Mouse (Mus musculus) MEL (cell line): ENCODE results near the gene Pcbp3. TPM values are rescaled to one million over a fixed set of nuclear protein-coding genes. Genes with fewer than 3 reads are reported as not detected.

Source experiments
- DNase-seq: peaks from one replicate; pipeline ENCODE4 v3.0.0; 2011; ENCODE audit warnings: low read depth, low spot score
- H3K27ac ChIP-seq: 2 replicates; pipeline ENCODE4 v1.5.1; 2012; ENCODE audit warnings: low read depth, mild to moderate bottlenecking, control low read depth, low read length, moderate library complexity; ENCODE audit not compliant: control insufficient read depth
- H3K27me3 ChIP-seq, 2 experiments: fragments of 150-350 bp in 1 of 2; sonication (generic) in 1 of 2; 2 replicates each; pipeline ENCODE4 v1.6.1; 2012; ENCODE audit warnings: low read length in 2 of 2, mild to moderate bottlenecking in 2 of 2, improper control_type of control experiment in 1 of 2, moderate library complexity in 1 of 2; ENCODE audit not compliant: insufficient read depth in 2 of 2, control insufficient read depth in 1 of 2
- H3K36me3 ChIP-seq, 2 experiments: 2 replicates each; pipeline ENCODE4 v1.6.1; 2012 to 2014; ENCODE audit warnings: low read length in 2 of 2, improper control_type of control experiment in 1 of 2, inconsistent platforms in 1 of 2, mild to moderate bottlenecking in 1 of 2; ENCODE audit not compliant: insufficient read depth in 2 of 2, control insufficient read depth in 1 of 2
- H3K4me1 ChIP-seq, 2 experiments: fragments of 150-350 bp in 1 of 2; sonication (generic) in 1 of 2; 2 replicates each; pipeline ENCODE4 v1.6.1; 2012; ENCODE audit warnings: low read length in 2 of 2, improper control_type of control experiment in 1 of 2, mild to moderate bottlenecking in 1 of 2; ENCODE audit not compliant: insufficient read depth in 2 of 2, control insufficient read depth in 1 of 2
- H3K4me3 ChIP-seq, 2 experiments: fragments of 150-350 bp in 1 of 2; sonication (generic) in 1 of 2; 2 replicates each; pipeline ENCODE4 v1.5.1; 2012; ENCODE audit warnings: low read depth in 2 of 2, low read length in 2 of 2, mild to moderate bottlenecking in 2 of 2, moderate library complexity in 2 of 2, control low read depth in 1 of 2, improper control_type of control experiment in 1 of 2; ENCODE audit not compliant: control insufficient read depth in 1 of 2, insufficient read depth in 1 of 2
- H3K79me2 ChIP-seq: 2 replicates; pipeline ENCODE4 v1.6.1; 2012; ENCODE audit warnings: mild to moderate bottlenecking, low read length, moderate library complexity; ENCODE audit not compliant: control insufficient read depth, poor library complexity, insufficient read depth
- H3K9ac ChIP-seq: 2 replicates; pipeline ENCODE4 v1.6.1; 2012; ENCODE audit warnings: low read depth, mild to moderate bottlenecking, control low read depth, low read length, moderate library complexity; ENCODE audit not compliant: control insufficient read depth, poor library complexity, severe bottlenecking
- H3K9me3 ChIP-seq: fragments of 150-350 bp; sonication (generic); replicated peaks from 2 replicates; pipeline ENCODE4 v1.6.1; 2012; ENCODE audit warnings: mild to moderate bottlenecking, low read length, improper control_type of control experiment, moderate library complexity; ENCODE audit not compliant: insufficient read depth
- CHD2 ChIP-seq: IDR thresholded peaks from 2 replicates; pipeline ENCODE4 v1.6.1; 2011; ENCODE audit warnings: low read length, improper control_type of control experiment
- CTCF ChIP-seq, 3 experiments: IDR thresholded peaks in 2 of 3; conservative IDR thresholded peaks in 1 of 3; 2 replicates each; pipeline ENCODE4 v1.5.1; 2011 to 2012; ENCODE audit warnings: low read length in 3 of 3, low read depth in 2 of 3, mild to moderate bottlenecking in 2 of 3, improper control_type of control experiment in 1 of 3, inconsistent platforms in 1 of 3, mixed read lengths in 1 of 3, moderate library complexity in 1 of 3; ENCODE audit not compliant: control insufficient read depth in 1 of 3, insufficient read depth in 1 of 3, poor library complexity in 1 of 3, severe bottlenecking in 1 of 3
- E2F4 ChIP-seq: IDR thresholded peaks from 2 replicates; pipeline ENCODE4 v1.6.1; 2011; ENCODE audit warnings: low read depth, low read length, improper control_type of control experiment, borderline replicate concordance
- ELF1 ChIP-seq: IDR thresholded peaks from 2 replicates; pipeline ENCODE4 v1.6.1; 2014; ENCODE audit warnings: low read depth, mild to moderate bottlenecking, inconsistent platforms, low read length, improper control_type of control experiment, moderate library complexity
- EP300 ChIP-seq, 2 experiments: IDR thresholded peaks; 2 replicates each; pipeline ENCODE4 v1.6.1; 2011; ENCODE audit warnings: improper control_type of control experiment in 2 of 2, low read length in 2 of 2, low read depth in 1 of 2, mild to moderate bottlenecking in 1 of 2
- ETS1 ChIP-seq: IDR thresholded peaks from 2 replicates; pipeline ENCODE4 v1.6.1; 2012; ENCODE audit warnings: low read depth, mild to moderate bottlenecking, inconsistent platforms, low read length, improper control_type of control experiment, moderate library complexity
- GABPA ChIP-seq: IDR thresholded peaks from 2 replicates; pipeline ENCODE4 v1.6.1; 2012; ENCODE audit warnings: low read depth, mild to moderate bottlenecking, inconsistent platforms, low read length, improper control_type of control experiment, moderate library complexity
- GATA1 ChIP-seq: IDR thresholded peaks from 2 replicates; pipeline ENCODE4 v1.6.1; 2011; ENCODE audit warnings: low read depth, low read length, improper control_type of control experiment
- HCFC1 ChIP-seq: IDR thresholded peaks from 2 replicates; pipeline ENCODE4 v1.6.1; 2012; ENCODE audit warnings: low read depth, mild to moderate bottlenecking, inconsistent platforms, low read length, improper control_type of control experiment, moderate library complexity
- JUND ChIP-seq: IDR thresholded peaks from 2 replicates; pipeline ENCODE4 v1.6.1; 2011; ENCODE audit warnings: low read depth, mild to moderate bottlenecking, improper control_type of control experiment, low read length
- KAT2A ChIP-seq: conservative IDR thresholded peaks from 2 replicates; pipeline ENCODE4 v1.6.1; 2012; ENCODE audit warnings: low read depth, low read length, improper control_type of control experiment, inconsistent platforms
- MAFK ChIP-seq: IDR thresholded peaks from 2 replicates; pipeline ENCODE4 v1.6.1; 2011; ENCODE audit warnings: low read depth, mild to moderate bottlenecking, low read length, improper control_type of control experiment, borderline replicate concordance
- MAZ ChIP-seq: IDR thresholded peaks from 2 replicates; pipeline ENCODE4 v1.6.1; 2012; ENCODE audit warnings: low read depth, mild to moderate bottlenecking, inconsistent platforms, low read length, improper control_type of control experiment
- MEF2A ChIP-seq: IDR thresholded peaks from 2 replicates; pipeline ENCODE4 v1.6.1; 2014; ENCODE audit warnings: low read depth, mild to moderate bottlenecking, inconsistent platforms, low read length, improper control_type of control experiment; ENCODE audit not compliant: poor library complexity, insufficient replicate concordance, severe bottlenecking; ENCODE audit errors: extremely low read depth
- MXI1 ChIP-seq: IDR thresholded peaks from 2 replicates; pipeline ENCODE4 v1.6.1; 2011; ENCODE audit warnings: mild to moderate bottlenecking, low read depth, low read length, improper control_type of control experiment
- MYC ChIP-seq: IDR thresholded peaks from 2 replicates; pipeline ENCODE4 v1.6.1; 2011; ENCODE audit warnings: low read depth, mild to moderate bottlenecking, low read length, improper control_type of control experiment, moderate library complexity
- NELFE ChIP-seq: IDR thresholded peaks from 2 replicates; pipeline ENCODE4 v1.6.1; 2011; ENCODE audit warnings: low read depth, low read length, improper control_type of control experiment
- NRF1 ChIP-seq: IDR thresholded peaks from 2 replicates; pipeline ENCODE4 v1.6.1; 2014; ENCODE audit warnings: low read depth, mild to moderate bottlenecking, inconsistent platforms, low read length, improper control_type of control experiment, moderate library complexity; ENCODE audit not compliant: poor library complexity, insufficient read depth, severe bottlenecking
- POLR2A ChIP-seq, 2 experiments: IDR thresholded peaks; 2 replicates each; pipeline ENCODE4 v1.6.1; 2011 to 2012; ENCODE audit warnings: low read length in 2 of 2, mild to moderate bottlenecking in 2 of 2, control low read depth in 1 of 2, improper control_type of control experiment in 1 of 2, low read depth in 1 of 2, moderate library complexity in 1 of 2; ENCODE audit not compliant: control insufficient read depth in 1 of 2, insufficient read depth in 1 of 2, poor library complexity in 1 of 2
- POLR2AphosphoS2 ChIP-seq: IDR thresholded peaks from 2 replicates; pipeline ENCODE4 v1.6.1; 2011; ENCODE audit warnings: low read length, improper control_type of control experiment
- RCOR1 ChIP-seq: IDR thresholded peaks from 2 replicates; pipeline ENCODE4 v1.6.1; 2012; ENCODE audit warnings: low read depth, mild to moderate bottlenecking, inconsistent platforms, low read length, improper control_type of control experiment
- SIN3A ChIP-seq: IDR thresholded peaks from 2 replicates; pipeline ENCODE4 v1.6.1; 2012; ENCODE audit warnings: low read length, improper control_type of control experiment, inconsistent platforms
- TAL1 ChIP-seq: IDR thresholded peaks from 2 replicates; pipeline ENCODE4 v1.6.1; 2012; ENCODE audit warnings: mild to moderate bottlenecking, inconsistent platforms, low read length, moderate library complexity, mixed read lengths
- TBP ChIP-seq: IDR thresholded peaks from 2 replicates; pipeline ENCODE4 v1.8.0; 2011; ENCODE audit warnings: low read depth, low read length, improper control_type of control experiment
- TCF12 ChIP-seq: IDR thresholded peaks from 2 replicates; pipeline ENCODE4 v1.6.1; 2014; ENCODE audit warnings: low read depth, mild to moderate bottlenecking, inconsistent platforms, low read length, improper control_type of control experiment, moderate library complexity
- USF1 ChIP-seq: IDR thresholded peaks from 2 replicates; pipeline ENCODE4 v1.6.1; 2014; ENCODE audit warnings: low read depth, mild to moderate bottlenecking, inconsistent platforms, low read length, improper control_type of control experiment, moderate library complexity
- USF2 ChIP-seq, 2 experiments: IDR thresholded peaks; 2 replicates each; pipeline ENCODE4 v1.6.1; 2011 to 2012; ENCODE audit warnings: improper control_type of control experiment in 2 of 2, low read length in 2 of 2, borderline replicate concordance in 1 of 2, inconsistent platforms in 1 of 2, low read depth in 1 of 2, mild to moderate bottlenecking in 1 of 2; ENCODE audit not compliant: insufficient read depth in 1 of 2
- ZMIZ1 ChIP-seq: IDR thresholded peaks from 2 replicates; pipeline ENCODE4 v1.6.1; 2012; ENCODE audit warnings: low read depth, mild to moderate bottlenecking, inconsistent platforms, low read length, improper control_type of control experiment, moderate library complexity
- ZNF384 ChIP-seq: IDR thresholded peaks from 2 replicates; pipeline ENCODE4 v1.6.1; 2012; ENCODE audit warnings: low read depth, mild to moderate bottlenecking, inconsistent platforms, low read length, improper control_type of control experiment
- polyA plus RNA-seq, 2 experiments: library from polyadenylated mRNA; stranded (reverse) in 1 of 2; unstranded in 1 of 2; fragments of >175 nt in 1 of 2; fragments of >200 nt in 1 of 2; gene quantifications; 2 replicates each; pipeline versions ENCODE4 v1.2.1 to v1.2.4; 2012; ENCODE audit warnings: low replicate concordance in 2 of 2, low read depth in 1 of 2; ENCODE audit not compliant: insufficient read length in 2 of 2, insufficient read depth in 1 of 2, missing spikeins in 1 of 2
- total RNA-seq: library from RNA; depleted of rRNA; stranded (reverse); fragments of 300-350 nt; gene quantifications from 2 replicates; pipeline ENCODE4 v1.2.3, GENCODE M21; 2012

The Pcbp3 gene
- total and polyA plus RNA-seq, 3 experiments: 1.1 to 3.3 TPM; not detected in 1

- H3K4me3 ChIP-seq: peak overlapping the region; percentile 52
- no peaks in the 10 kb centered on the region for H3K9me3 ChIP-seq
- no peaks in the 10 kb centered on the region for H3K79me2 ChIP-seq
- peaks cover 0 to 28% of the 10 kb centered on the region in 2 experiments; a peak in 2 of 4 replicates for H3K36me3 ChIP-seq
- TF ChIP-seq MEF2A (no peak), RCOR1 (peak; percentile 82), CHD2 (no peak), SIN3A (peak; percentile 85), GABPA (peak; percentile 97), MXI1 (peak; percentile 33), E2F4 (no peak), NRF1 (no peak), JUND (no peak), TBP (peak; percentile 86), CTCF (IDR thresholded peaks at IDR 0.05 in 2 of 3, conservative IDR thresholded peaks at IDR 0.05 in 1 of 3; ENCODE audit: control insufficient read depth in 1 of 3, insufficient read depth in 1 of 3, low read depth in 2 of 3, low read length in 3 of 3, poor library complexity in 1 of 3, severe bottlenecking in 1 of 3) (no peak), GATA1 (peak; percentile 85), MYC (0 out of 2 replicates have a peak, but pooled peaks have one; percentile 71), ZMIZ1 (peak; percentile 65; the same call in 1 of the 2 replicates), ETS1 (peak; percentile 87), MAFK (peak; percentile 86; the same call in 1 of the 2 replicates), POLR2AphosphoS2 (peak; percentile 75), NELFE (peak; percentile 62), TCF12 (peak; percentile 83), MAZ (peak; percentile 98), EP300 (IDR thresholded peaks at IDR 0.05; ENCODE audit: low read depth in 1 of 2, low read length in 2 of 2) (peak; percentile 75 to 94), ZNF384 (no peak), USF2 (IDR thresholded peaks at IDR 0.05; ENCODE audit: borderline replicate concordance in 1 of 2, insufficient read depth in 1 of 2, low read depth in 1 of 2, low read length in 2 of 2) (no peak), ELF1 (peak; percentile 54; the same call in 1 of the 2 replicates), POLR2A (IDR thresholded peaks at IDR 0.05; ENCODE audit: control insufficient read depth in 1 of 2, insufficient read depth in 1 of 2, low read depth in 1 of 2, low read length in 2 of 2, poor library complexity in 1 of 2) (peak; percentile 29 to 74; a peak in 2 of 4 replicates), USF1 (no peak), KAT2A (no peak), HCFC1 (peak; percentile 51; the same call in 1 of the 2 replicates), TAL1 (peak; percentile 56)
- peak; percentile 96 for DNase-seq
- no peaks in the 10 kb centered on the region for H3K27me3 ChIP-seq
- H3K27ac ChIP-seq: peak overlapping the region; percentile 92
- peaks cover 8 to 36% of the 10 kb centered on the region in 2 experiments for H3K4me1 ChIP-seq
- peak overlapping the region; percentile 47 for H3K9ac ChIP-seq
Observed at GRCm38 (mm10) chr10:76906434-76906833, 55.3 kb downstream of the Pcbp3 start.
